Mouse (Mus musculus) ES-Bruce4 (cell line): ENCODE measurements around the gene Ehbp1l1.

Experiments used
- CTCF ChIP-seq: IDR thresholded peaks from one replicate; pipeline ENCODE4 v1.8.1; 2011; ENCODE audit warnings: low read depth, low read length
- EP300 ChIP-seq: IDR thresholded peaks from 2 replicates; pipeline ENCODE4 v1.6.1; 2011; ENCODE audit warnings: low read depth, low read length; ENCODE audit not compliant: insufficient read depth
- POLR2A ChIP-seq: IDR thresholded peaks from one replicate; pipeline ENCODE4 v1.8.1; 2011; ENCODE audit warnings: low read length; ENCODE audit not compliant: insufficient read depth

DNA sequence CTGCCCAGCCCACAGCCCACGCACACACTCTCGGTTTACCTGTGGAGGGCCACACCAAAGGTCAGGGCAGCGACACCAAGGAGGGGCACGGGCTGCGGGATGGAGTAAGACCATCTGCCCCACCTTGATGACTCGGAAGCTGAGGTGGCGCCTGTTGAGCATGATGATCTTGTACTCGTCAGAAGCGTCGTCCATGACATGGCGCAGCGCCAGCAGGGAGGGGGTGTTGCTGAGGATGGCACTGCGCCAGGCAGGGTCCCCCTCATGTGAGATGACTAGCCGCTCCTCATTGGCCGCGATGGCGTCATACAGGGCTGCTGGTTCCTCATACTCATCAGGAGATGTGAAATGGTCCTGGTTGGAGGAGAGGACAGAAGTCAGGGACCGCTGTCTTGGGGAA is 59.7 kb downstream of the Ehbp1l1 start:
- TF ChIP-seq CTCF (no peak), EP300 (no peak), POLR2A (no peak)
